Mouse (Mus musculus) left cerebral cortex, adult 18-20 months (tissue): ENCODE measurements around the gene Vamp3. TPM values are rescaled to one million over a fixed set of nuclear protein-coding genes. Genes with fewer than 3 reads are reported as not detected.
"Not testable (repeated sequence)": the region's sequence is repeated elsewhere in the genome, so short reads cannot be mapped to it uniquely, and the experiment has no call there.

Experiments used
- DNase-seq, 2 experiments: peaks; one replicate each; pipeline ENCODE4 v3.0.0; 2021 to 2022; ENCODE audit warnings: low spot score in 2 of 2, mixed read lengths in 1 of 2
- total RNA-seq, 2 experiments: library from RNA; stranded (reverse); gene quantifications; 2 replicates each; pipeline ENCODE4 v1.2.3; 2021

The Vamp3 gene
- total RNA-seq, 2 experiments from 2014 or later: 28.6 to 28.8 TPM

GRCm38 (mm10) chr4:151046524-151046923 lies 11.2 kb downstream of the Vamp3 start:
- no peak for DNase-seq

GRCm38 (mm10) chr4:151044944-151045570 lies 12.7 kb downstream of the Vamp3 start:
- peak; percentile 47 to 64 for DNase-seq

GRCm38 (mm10) chr4:151044037-151044943 lies 13.5 kb downstream of the Vamp3 start, which contains the start of gene Per3:
Gene Per3, minus strand, starts transcription at chr4:151044665.
- DNase-seq: peak; percentile 98 to 99

GRCm38 (mm10) chr4:151043281-151043680 lies 14.5 kb downstream of the Vamp3 start:
- peak in 1 of 2 experiments; percentile 16 for DNase-seq

- DNase-seq: peak; percentile 26 to 42
These were observed 16.3 kb downstream of the Vamp3 start for GRCm38 (mm10) chr4:151041506-151041905.

GRCm38 (mm10) chr4:151037800-151038199 lies 20.0 kb downstream of the Vamp3 start:
- no peak for DNase-seq

DNA sequence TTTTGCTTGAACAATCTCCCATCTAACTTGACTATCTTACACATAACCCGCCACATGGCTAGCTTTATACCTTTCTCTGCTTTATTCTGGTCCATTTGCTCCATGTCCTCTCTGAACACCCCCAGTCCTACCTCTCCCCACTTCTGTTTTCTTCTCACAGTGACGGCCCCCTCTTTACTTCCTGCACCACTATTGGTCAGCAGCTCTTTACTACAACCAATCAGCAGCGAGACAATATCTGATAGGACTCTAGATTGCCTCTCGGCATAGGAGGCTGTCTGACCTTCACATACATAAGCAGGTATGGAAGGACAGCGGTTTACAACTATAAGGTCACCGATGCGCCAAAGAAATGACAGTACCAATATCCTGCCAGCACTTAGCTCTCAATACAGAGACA lies 21.2 kb downstream of the Vamp3 start:
- no peak for DNase-seq

GRCm38 (mm10) chr4:151027001-151027400 lies 30.8 kb downstream of the Vamp3 start:
- DNase-seq: peak in 1 of 2 experiments; percentile 29

- DNase-seq: no peak
These were observed 33.6 kb downstream of the Vamp3 start for GRCm38 (mm10) chr4:151024152-151024551.

- DNase-seq: not testable (repeated sequence)
These were observed 40.4 kb downstream of the Vamp3 start for GRCm38 (mm10) chr4:151017356-151017755.

DNA sequence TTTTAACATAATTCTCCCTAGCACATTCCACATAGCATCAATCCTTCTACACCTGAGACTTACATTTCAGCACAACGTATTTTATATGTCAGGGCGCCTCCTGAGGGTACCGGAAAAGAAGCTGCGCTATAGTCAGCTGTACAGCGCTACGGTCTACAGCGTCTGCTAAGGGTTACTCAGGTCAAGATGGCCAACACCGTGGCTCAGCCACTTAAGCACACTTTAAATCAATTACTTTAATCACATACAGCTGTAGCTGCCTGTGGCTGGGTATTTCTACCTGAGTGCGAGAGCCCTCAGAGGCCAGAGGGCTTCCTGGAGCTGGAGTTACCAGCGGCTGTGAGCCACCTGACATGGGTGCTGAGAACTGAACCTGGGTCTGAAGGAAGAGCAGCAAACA lies 41.8 kb downstream of the Vamp3 start:
- no peak for DNase-seq

- DNase-seq: no peak
These were observed 47.4 kb downstream of the Vamp3 start for GRCm38 (mm10) chr4:151010316-151010715.

GRCm38 (mm10) chr4:151006945-151007344 lies 50.8 kb downstream of the Vamp3 start:
- DNase-seq: peak; percentile 33 to 46

- no peak for DNase-seq
These were observed 52.0 kb downstream of the Vamp3 start for GRCm38 (mm10) chr4:151005656-151006318.

DNA sequence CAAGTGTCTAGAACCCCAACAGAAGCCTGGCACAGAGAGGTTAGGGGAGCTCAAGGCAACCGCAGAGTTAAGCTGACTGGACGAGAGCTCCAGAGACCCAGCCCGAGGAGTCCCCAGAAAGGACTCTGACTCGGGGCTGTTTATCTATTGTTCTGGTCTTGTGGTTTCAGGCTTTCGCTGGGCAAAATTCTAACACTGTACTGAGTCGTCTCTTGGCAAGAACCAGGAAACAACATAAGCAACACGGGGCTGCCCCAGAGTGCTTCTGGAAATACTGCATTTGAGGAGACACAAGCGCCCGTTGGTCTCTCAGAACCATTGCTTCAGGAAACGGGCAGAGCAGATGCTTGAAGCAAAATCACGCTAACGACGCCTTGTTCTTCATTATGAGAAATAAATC lies 56.4 kb downstream of the Vamp3 start:
- DNase-seq: no peak

- no peak for DNase-seq
These were observed 59.1 kb downstream of the Vamp3 start for GRCm38 (mm10) chr4:150998626-150999025.

Other genes starting within 250 kb of the Vamp3 start
- gene Errfi1, start 204.0 kb downstream of the Vamp3 start, total RNA-seq: 10 to 100 TPM; 29.7 to 32.6 TPM
- gene Park7, start 143.5 kb downstream of the Vamp3 start, total RNA-seq: 100 to 1,000 TPM; 215 to 216 TPM
- under 1 TPM; 0.35 to 0.94 TPM for gene Tnfrsf9, start 143.4 kb downstream of the Vamp3 start, total RNA-seq
- not detected for gene Uts2, start 60.9 kb downstream of the Vamp3 start, total RNA-seq
- 10 to 100 TPM; 22.2 to 24.4 TPM for gene Per3, start 13.3 kb downstream of the Vamp3 start, total RNA-seq
- not detected for gene Gm13090, start 31.6 kb upstream of the Vamp3 start, total RNA-seq